In the genomic region with DNA sequence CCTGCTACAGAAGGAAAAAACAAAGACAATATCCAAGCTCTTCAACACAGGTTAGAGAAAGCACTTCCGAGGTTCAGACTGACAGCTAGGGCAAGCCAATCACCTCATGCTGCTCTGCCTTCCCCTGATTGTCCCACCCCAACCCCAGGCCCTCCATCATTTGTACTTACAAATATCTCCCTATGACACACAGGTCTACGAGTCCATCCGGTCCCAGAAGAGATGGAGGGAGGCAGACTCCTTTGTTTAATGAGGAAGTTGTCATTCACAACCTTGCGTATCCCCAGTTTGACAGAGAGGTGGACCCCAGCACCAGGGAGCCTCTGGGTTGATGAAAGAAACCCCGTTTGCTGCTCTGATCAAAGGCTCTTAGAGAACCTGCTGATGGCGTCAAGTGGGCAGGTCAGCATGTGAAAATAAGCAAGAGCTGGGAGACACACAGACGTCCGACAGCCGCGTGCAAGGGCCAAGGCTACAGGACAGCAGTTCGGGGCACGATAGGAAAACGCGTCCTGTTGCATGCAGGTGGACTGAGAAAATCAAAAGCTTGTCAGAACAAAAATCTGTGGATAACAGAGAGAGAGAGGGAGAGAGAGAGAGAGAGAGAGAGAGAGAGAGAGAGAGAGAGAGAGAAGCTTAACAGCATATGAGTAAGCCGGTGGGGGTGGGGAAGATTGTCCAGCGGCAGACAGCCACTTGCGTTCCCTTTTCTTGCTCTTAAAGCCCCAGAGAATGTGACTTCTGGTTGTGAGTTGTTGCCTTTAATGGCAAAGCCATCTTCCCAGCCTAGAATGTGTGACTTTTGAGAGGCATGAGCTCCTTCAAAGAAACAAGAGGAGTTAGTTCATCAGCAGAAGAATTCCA, we compare ENCODE assay signal across 8 mouse cellular contexts.
DNase-seq lines count a peak whose midpoint lies in the region; ATAC-seq and TF ChIP-seq lines count a peak whose summit lies in the region.

No protein-coding gene starts in this region.

- peaks cover 29% of the 10 kb centered on the region for H3K4me1 ChIP-seq in forebrain, embryonic 10.5 days
- H3K4me1 ChIP-seq in forebrain, postnatal 0 days (ENCODE audit: insufficient read depth) = peaks cover 5% of the 10 kb centered on the region; the same call in 1 of the 2 replicates
- peaks cover 6% of the 10 kb centered on the region for H3K4me1 ChIP-seq in midbrain, embryonic 11.5 days (ENCODE audit: control insufficient read depth, insufficient read depth, low read length)
- H3K4me1 ChIP-seq in midbrain, embryonic 16.5 days (ENCODE audit: control insufficient read depth, insufficient read depth, low read length) = peaks cover 7% of the 10 kb centered on the region; the same call in 1 of the 2 replicates
- 0 out of 2 replicates have a peak, but pooled peaks cover 5% of the 10 kb centered on the region for H3K4me1 ChIP-seq in liver, embryonic 13.5 days (replicated peaks)
- peaks cover 27% of the 10 kb centered on the region for H3K4me1 ChIP-seq in stomach, embryonic 16.5 days (ENCODE audit: control insufficient read depth, insufficient read depth, low read length)

- no peak overlapping the region for H3K9ac ChIP-seq in forebrain, postnatal 0 days
- no peak overlapping the region for H3K9ac ChIP-seq in midbrain, embryonic 11.5 days (ENCODE audit: low read length)
- no peak overlapping the region for H3K9ac ChIP-seq in midbrain, embryonic 16.5 days (ENCODE audit: low read depth, low read length)
- H3K9ac ChIP-seq in liver, embryonic 13.5 days = no peak overlapping the region
- H3K9ac ChIP-seq in stomach, embryonic 16.5 days (ENCODE audit: low read length) = peak overlapping the region; percentile 54; the same call in 1 of the 2 replicates

- DNase-seq in forebrain, embryonic 10.5 days (ENCODE audit: extremely low spot score, low spot score) = peak; percentile 31
- no peak for DNase-seq in forebrain, postnatal 0 days
- DNase-seq in midbrain, embryonic 11.5 days (ENCODE audit: low spot score, missing footprints) = peak; percentile 92
- DNase-seq in liver, embryonic 13.5 days = no peak
- no peak for DNase-seq in cerebellum, adult 9-10 months
- no peak for DNase-seq in B cell, adult 2 months

- 49% methylated on average over 17 of the region's 17 CpGs for WGBS in forebrain, embryonic 10.5 days
- WGBS in forebrain, postnatal 0 days = 46% methylated on average over 17 of the region's 17 CpGs
- 31% methylated on average over 17 of the region's 17 CpGs for WGBS in midbrain, embryonic 11.5 days
- WGBS in midbrain, embryonic 16.5 days = 29% methylated on average over 17 of the region's 17 CpGs
- WGBS in liver, embryonic 13.5 days (ENCODE audit: insufficient replicate concordance) = 29% methylated on average over 17 of the region's 17 CpGs
- WGBS in stomach, embryonic 16.5 days = 42% methylated on average over 17 of the region's 17 CpGs

- H3K4me2 ChIP-seq in forebrain, postnatal 0 days (ENCODE audit: low read depth) = no peak overlapping the region
- H3K4me2 ChIP-seq in midbrain, embryonic 11.5 days = no peak overlapping the region
- H3K4me2 ChIP-seq in midbrain, embryonic 16.5 days (ENCODE audit: low read length) = no peak overlapping the region
- H3K4me2 ChIP-seq in liver, embryonic 13.5 days = 0 out of 2 replicates have a peak overlapping the region, but pooled peaks have one; percentile 1
- H3K4me2 ChIP-seq in stomach, embryonic 16.5 days (ENCODE audit: low read depth, low read length) = 0 out of 2 replicates have a peak overlapping the region, but pooled peaks have one; percentile 29

- no peak overlapping the region for H3K4me3 ChIP-seq in forebrain, embryonic 10.5 days
- no peak overlapping the region for H3K4me3 ChIP-seq in forebrain, postnatal 0 days (ENCODE audit: low read depth, low read length)
- no peak overlapping the region for H3K4me3 ChIP-seq in midbrain, embryonic 11.5 days (ENCODE audit: low read depth, low read length)
- H3K4me3 ChIP-seq in midbrain, embryonic 16.5 days (ENCODE audit: low read depth, low read length) = no peak overlapping the region
- no peak overlapping the region for H3K4me3 ChIP-seq in liver, embryonic 13.5 days (replicated peaks)
- H3K4me3 ChIP-seq in stomach, embryonic 16.5 days (replicated peaks; ENCODE audit: low read length) = no peak overlapping the region

- H3K36me3 ChIP-seq in forebrain, embryonic 10.5 days (replicated peaks) = no peaks in the 10 kb centered on the region
- no peaks in the 10 kb centered on the region for H3K36me3 ChIP-seq in forebrain, postnatal 0 days (ENCODE audit: insufficient read depth)
- H3K36me3 ChIP-seq in midbrain, embryonic 11.5 days (ENCODE audit: control insufficient read depth, insufficient read depth, low read length) = no peaks in the 10 kb centered on the region
- H3K36me3 ChIP-seq in midbrain, embryonic 16.5 days (ENCODE audit: control insufficient read depth, insufficient read depth, low read length) = no peaks in the 10 kb centered on the region
- H3K36me3 ChIP-seq in liver, embryonic 13.5 days = no peaks in the 10 kb centered on the region
- no peaks in the 10 kb centered on the region for H3K36me3 ChIP-seq in stomach, embryonic 16.5 days (ENCODE audit: control insufficient read depth, insufficient read depth, low read length)

- H3K9me3 ChIP-seq in forebrain, embryonic 10.5 days = peaks cover 6% of the 10 kb centered on the region; the same call in 1 of the 2 replicates
- no peaks in the 10 kb centered on the region for H3K9me3 ChIP-seq in forebrain, postnatal 0 days (ENCODE audit: low read length)
- no peaks in the 10 kb centered on the region for H3K9me3 ChIP-seq in midbrain, embryonic 11.5 days (ENCODE audit: control insufficient read depth, low read length)
- H3K9me3 ChIP-seq in midbrain, embryonic 16.5 days (replicated peaks; ENCODE audit: control insufficient read depth, low read length, poor library complexity, severe bottlenecking) = no peaks in the 10 kb centered on the region
- no peaks in the 10 kb centered on the region for H3K9me3 ChIP-seq in liver, embryonic 13.5 days (replicated peaks)
- 0 out of 2 replicates have a peak, but pooled peaks cover 2% of the 10 kb centered on the region for H3K9me3 ChIP-seq in stomach, embryonic 16.5 days (replicated peaks; ENCODE audit: control insufficient read depth, low read length)

- TF ChIP-seq CTCF in forebrain, postnatal 0 days (IDR thresholded peaks at IDR 0.05; ENCODE audit: low read depth) = no peak

- peak overlapping the region; percentile 62; the same call in 1 of the 2 replicates for H3K27ac ChIP-seq in forebrain, embryonic 10.5 days
- no peak overlapping the region for H3K27ac ChIP-seq in forebrain, postnatal 0 days (ENCODE audit: low read depth, low read length)
- H3K27ac ChIP-seq in midbrain, embryonic 11.5 days (ENCODE audit: low read depth, low read length) = no peak overlapping the region
- no peak overlapping the region for H3K27ac ChIP-seq in midbrain, embryonic 16.5 days (ENCODE audit: low read length)
- no peak overlapping the region for H3K27ac ChIP-seq in liver, embryonic 13.5 days
- H3K27ac ChIP-seq in stomach, embryonic 16.5 days (ENCODE audit: low read length) = peak overlapping the region; percentile 82

- ATAC-seq in forebrain, postnatal 0 days = no peak
- no peak for ATAC-seq in midbrain, embryonic 11.5 days (ENCODE audit: low FRiP score)
- ATAC-seq in midbrain, embryonic 16.5 days = no peak
- ATAC-seq in liver, embryonic 13.5 days (ENCODE audit: low read depth) = no peak
- ATAC-seq in stomach, embryonic 16.5 days (ENCODE audit: insufficient read depth, low FRiP score) = no peak

- peaks cover 67% of the 10 kb centered on the region for H3K27me3 ChIP-seq in forebrain, embryonic 10.5 days (ENCODE audit: poor library complexity, severe bottlenecking)
- H3K27me3 ChIP-seq in forebrain, postnatal 0 days (ENCODE audit: insufficient read depth, low read length) = no peaks in the 10 kb centered on the region
- H3K27me3 ChIP-seq in midbrain, embryonic 11.5 days (ENCODE audit: control insufficient read depth, insufficient read depth, low read length) = peaks cover 44% of the 10 kb centered on the region
- no peaks in the 10 kb centered on the region; the same call in 1 of the 2 replicates for H3K27me3 ChIP-seq in midbrain, embryonic 16.5 days (ENCODE audit: control insufficient read depth, insufficient read depth, low read depth, low read length)
- no peaks in the 10 kb centered on the region for H3K27me3 ChIP-seq in liver, embryonic 13.5 days
- H3K27me3 ChIP-seq in stomach, embryonic 16.5 days (ENCODE audit: control insufficient read depth, insufficient read depth, low read length) = no peaks in the 10 kb centered on the region

Comparison
In these comparisons a context has a peak if more than half of its experiments do, and no peak if none do; other contexts are left out.
1. DNase-seq: peak in forebrain, embryonic 10.5 days (single experiment) and midbrain, embryonic 11.5 days (single experiment); none in forebrain, postnatal 0 days (single experiment), liver, embryonic 13.5 days (single experiment), cerebellum, adult 9-10 months (single experiment) and B cell, adult 2 months (0 of 2).
2. H3K27ac ChIP-seq: peak in forebrain, embryonic 10.5 days (single experiment) and stomach, embryonic 16.5 days (single experiment); none in forebrain, postnatal 0 days (single experiment), midbrain, embryonic 11.5 days (single experiment), midbrain, embryonic 16.5 days (single experiment) and liver, embryonic 13.5 days (single experiment).
3. H3K4me2 ChIP-seq: peak in liver, embryonic 13.5 days (single experiment) and stomach, embryonic 16.5 days (single experiment); none in forebrain, postnatal 0 days (single experiment), midbrain, embryonic 11.5 days (single experiment) and midbrain, embryonic 16.5 days (single experiment).